Mouse (Mus musculus): ENCODE results near the gene Anxa2.
A peak's percentile ranks its signal among the peaks of the same experiment; 100 is the strongest.

Anxa2 gene

GRCm38 (mm10) chr9:69457747-69458625 lies 4.6 kb downstream of the Anxa2 start:
- no peak for ATAC-seq (ENCODE audit: insufficient number of reproducible peaks, low FRiP score, low TSS enrichment)

GRCm38 (mm10) chr9:69458982-69459381 lies 5.6 kb downstream of the Anxa2 start:
- ATAC-seq (ENCODE audit: insufficient number of reproducible peaks, low FRiP score, low TSS enrichment), result no peak

- ATAC-seq (ENCODE audit: insufficient number of reproducible peaks, low FRiP score, low TSS enrichment), result no peak
Measured at GRCm38 (mm10) chr9:69459876-69460275, 6.5 kb downstream of the Anxa2 start.

- no peak for ATAC-seq (ENCODE audit: insufficient number of reproducible peaks, low FRiP score, low TSS enrichment)
Measured at GRCm38 (mm10) chr9:69463046-69463445, 9.6 kb downstream of the Anxa2 start.

- ATAC-seq (ENCODE audit: insufficient number of reproducible peaks, low FRiP score, low TSS enrichment), result no peak
Measured at GRCm38 (mm10) chr9:69464109-69464756, 10.8 kb downstream of the Anxa2 start.

GRCm38 (mm10) chr9:69466098-69466497 lies 12.7 kb downstream of the Anxa2 start:
- ATAC-seq (ENCODE audit: insufficient number of reproducible peaks, low FRiP score, low TSS enrichment), result no peak

GRCm38 (mm10) chr9:69467310-69467939 lies 14.0 kb downstream of the Anxa2 start:
- ATAC-seq (ENCODE audit: insufficient number of reproducible peaks, low FRiP score, low TSS enrichment), result no peak

- no peak for ATAC-seq (ENCODE audit: insufficient number of reproducible peaks, low FRiP score, low TSS enrichment)
Measured at GRCm38 (mm10) chr9:69468991-69469390, 15.6 kb downstream of the Anxa2 start.

- ATAC-seq (ENCODE audit: insufficient number of reproducible peaks, low FRiP score, low TSS enrichment), result no peak
Measured at GRCm38 (mm10) chr9:69470362-69470761, 16.9 kb downstream of the Anxa2 start.

GRCm38 (mm10) chr9:69470921-69471320 lies 17.5 kb downstream of the Anxa2 start:
- no peak for ATAC-seq (ENCODE audit: insufficient number of reproducible peaks, low FRiP score, low TSS enrichment)

- no peak for ATAC-seq (ENCODE audit: insufficient number of reproducible peaks, low FRiP score, low TSS enrichment)
Measured at GRCm38 (mm10) chr9:69472724-69473123, 19.3 kb downstream of the Anxa2 start.

- no peak for ATAC-seq (ENCODE audit: insufficient number of reproducible peaks, low FRiP score, low TSS enrichment)
Measured at GRCm38 (mm10) chr9:69475873-69476272, 22.5 kb downstream of the Anxa2 start.

- ATAC-seq (ENCODE audit: insufficient number of reproducible peaks, low FRiP score, low TSS enrichment), result no peak
Measured at GRCm38 (mm10) chr9:69477195-69477823, 23.9 kb downstream of the Anxa2 start.

GRCm38 (mm10) chr9:69477824-69478222 lies 24.4 kb downstream of the Anxa2 start:
- no peak for ATAC-seq (ENCODE audit: insufficient number of reproducible peaks, low FRiP score, low TSS enrichment)

- ATAC-seq (ENCODE audit: insufficient number of reproducible peaks, low FRiP score, low TSS enrichment), result peak; percentile 70; the same call in 1 of the 2 replicates
Measured at GRCm38 (mm10) chr9:69480344-69480743, 26.9 kb downstream of the Anxa2 start.

- no peak for ATAC-seq (ENCODE audit: insufficient number of reproducible peaks, low FRiP score, low TSS enrichment)
Measured at GRCm38 (mm10) chr9:69483811-69484210, 30.4 kb downstream of the Anxa2 start.

GRCm38 (mm10) chr9:69486140-69486539 lies 32.7 kb downstream of the Anxa2 start:
- no peak for ATAC-seq (ENCODE audit: insufficient number of reproducible peaks, low FRiP score, low TSS enrichment)

GRCm38 (mm10) chr9:69488510-69488909 lies 35.1 kb downstream of the Anxa2 start:
- ATAC-seq (ENCODE audit: insufficient number of reproducible peaks, low FRiP score, low TSS enrichment), result no peak

GRCm38 (mm10) chr9:69488972-69489371 lies 35.6 kb downstream of the Anxa2 start:
- no peak; the same call in 1 of the 2 replicates for ATAC-seq (ENCODE audit: insufficient number of reproducible peaks, low FRiP score, low TSS enrichment)

- no peak for ATAC-seq (ENCODE audit: insufficient number of reproducible peaks, low FRiP score, low TSS enrichment)
Measured at GRCm38 (mm10) chr9:69492809-69493208, 39.4 kb downstream of the Anxa2 start.

GRCm38 (mm10) chr9:69502504-69502903 lies 49.1 kb downstream of the Anxa2 start:
- no peak; the same call in 1 of the 2 replicates for ATAC-seq (ENCODE audit: insufficient number of reproducible peaks, low FRiP score, low TSS enrichment)

All from cerebellum, adult (tissue).